Mouse (Mus musculus) MEL (cell line): ENCODE data around the gene Arrb1. TPM values are rescaled to one million over a fixed set of nuclear protein-coding genes. Genes with fewer than 3 reads are reported as not detected.
A peak's percentile ranks its signal among the peaks of the same experiment; 100 is the strongest.

ENCODE experiments used
- DNase-seq: peaks from one replicate; pipeline ENCODE4 v3.0.0; 2011; ENCODE audit warnings: low read depth, low spot score
- H3K27ac ChIP-seq: 2 replicates; pipeline ENCODE4 v1.5.1; 2012; ENCODE audit warnings: low read depth, mild to moderate bottlenecking, control low read depth, low read length, moderate library complexity; ENCODE audit not compliant: control insufficient read depth
- H3K27me3 ChIP-seq, 2 experiments: fragments of 150-350 bp in 1 of 2; sonication (generic) in 1 of 2; 2 replicates each; pipeline ENCODE4 v1.6.1; 2012; ENCODE audit warnings: low read length in 2 of 2, mild to moderate bottlenecking in 2 of 2, improper control_type of control experiment in 1 of 2, moderate library complexity in 1 of 2; ENCODE audit not compliant: insufficient read depth in 2 of 2, control insufficient read depth in 1 of 2
- H3K36me3 ChIP-seq, 2 experiments: 2 replicates each; pipeline ENCODE4 v1.6.1; 2012 to 2014; ENCODE audit warnings: low read length in 2 of 2, improper control_type of control experiment in 1 of 2, inconsistent platforms in 1 of 2, mild to moderate bottlenecking in 1 of 2; ENCODE audit not compliant: insufficient read depth in 2 of 2, control insufficient read depth in 1 of 2
- H3K4me1 ChIP-seq, 2 experiments: fragments of 150-350 bp in 1 of 2; sonication (generic) in 1 of 2; 2 replicates each; pipeline ENCODE4 v1.6.1; 2012; ENCODE audit warnings: low read length in 2 of 2, improper control_type of control experiment in 1 of 2, mild to moderate bottlenecking in 1 of 2; ENCODE audit not compliant: insufficient read depth in 2 of 2, control insufficient read depth in 1 of 2
- H3K4me3 ChIP-seq, 2 experiments: fragments of 150-350 bp in 1 of 2; sonication (generic) in 1 of 2; 2 replicates each; pipeline ENCODE4 v1.5.1; 2012; ENCODE audit warnings: low read depth in 2 of 2, low read length in 2 of 2, mild to moderate bottlenecking in 2 of 2, moderate library complexity in 2 of 2, control low read depth in 1 of 2, improper control_type of control experiment in 1 of 2; ENCODE audit not compliant: control insufficient read depth in 1 of 2, insufficient read depth in 1 of 2
- H3K79me2 ChIP-seq: 2 replicates; pipeline ENCODE4 v1.6.1; 2012; ENCODE audit warnings: mild to moderate bottlenecking, low read length, moderate library complexity; ENCODE audit not compliant: control insufficient read depth, poor library complexity, insufficient read depth
- H3K9ac ChIP-seq: 2 replicates; pipeline ENCODE4 v1.6.1; 2012; ENCODE audit warnings: low read depth, mild to moderate bottlenecking, control low read depth, low read length, moderate library complexity; ENCODE audit not compliant: control insufficient read depth, poor library complexity, severe bottlenecking
- H3K9me3 ChIP-seq: fragments of 150-350 bp; sonication (generic); replicated peaks from 2 replicates; pipeline ENCODE4 v1.6.1; 2012; ENCODE audit warnings: mild to moderate bottlenecking, low read length, improper control_type of control experiment, moderate library complexity; ENCODE audit not compliant: insufficient read depth
- BHLHE40 ChIP-seq: IDR thresholded peaks from 2 replicates; pipeline ENCODE4 v1.6.1; 2012; ENCODE audit warnings: low read depth, mild to moderate bottlenecking, inconsistent platforms, low read length, improper control_type of control experiment, borderline replicate concordance
- CHD1 ChIP-seq: IDR thresholded peaks from 2 replicates; pipeline ENCODE4 v1.6.1; 2012; ENCODE audit warnings: low read depth, mild to moderate bottlenecking, inconsistent platforms, low read length, improper control_type of control experiment
- CHD2 ChIP-seq: IDR thresholded peaks from 2 replicates; pipeline ENCODE4 v1.6.1; 2011; ENCODE audit warnings: low read length, improper control_type of control experiment
- CTCF ChIP-seq, 3 experiments: IDR thresholded peaks in 2 of 3; conservative IDR thresholded peaks in 1 of 3; 2 replicates each; pipeline ENCODE4 v1.5.1; 2011 to 2012; ENCODE audit warnings: low read length in 3 of 3, low read depth in 2 of 3, mild to moderate bottlenecking in 2 of 3, improper control_type of control experiment in 1 of 3, inconsistent platforms in 1 of 3, mixed read lengths in 1 of 3, moderate library complexity in 1 of 3; ENCODE audit not compliant: control insufficient read depth in 1 of 3, insufficient read depth in 1 of 3, poor library complexity in 1 of 3, severe bottlenecking in 1 of 3
- ELF1 ChIP-seq: IDR thresholded peaks from 2 replicates; pipeline ENCODE4 v1.6.1; 2014; ENCODE audit warnings: low read depth, mild to moderate bottlenecking, inconsistent platforms, low read length, improper control_type of control experiment, moderate library complexity
- EP300 ChIP-seq, 2 experiments: IDR thresholded peaks; 2 replicates each; pipeline ENCODE4 v1.6.1; 2011; ENCODE audit warnings: improper control_type of control experiment in 2 of 2, low read length in 2 of 2, low read depth in 1 of 2, mild to moderate bottlenecking in 1 of 2
- ETS1 ChIP-seq: IDR thresholded peaks from 2 replicates; pipeline ENCODE4 v1.6.1; 2012; ENCODE audit warnings: low read depth, mild to moderate bottlenecking, inconsistent platforms, low read length, improper control_type of control experiment, moderate library complexity
- GATA1 ChIP-seq: IDR thresholded peaks from 2 replicates; pipeline ENCODE4 v1.6.1; 2011; ENCODE audit warnings: low read depth, low read length, improper control_type of control experiment
- HCFC1 ChIP-seq: IDR thresholded peaks from 2 replicates; pipeline ENCODE4 v1.6.1; 2012; ENCODE audit warnings: low read depth, mild to moderate bottlenecking, inconsistent platforms, low read length, improper control_type of control experiment, moderate library complexity
- JUND ChIP-seq: IDR thresholded peaks from 2 replicates; pipeline ENCODE4 v1.6.1; 2011; ENCODE audit warnings: low read depth, mild to moderate bottlenecking, improper control_type of control experiment, low read length
- KAT2A ChIP-seq: conservative IDR thresholded peaks from 2 replicates; pipeline ENCODE4 v1.6.1; 2012; ENCODE audit warnings: low read depth, low read length, improper control_type of control experiment, inconsistent platforms
- MAFK ChIP-seq: IDR thresholded peaks from 2 replicates; pipeline ENCODE4 v1.6.1; 2011; ENCODE audit warnings: low read depth, mild to moderate bottlenecking, low read length, improper control_type of control experiment, borderline replicate concordance
- MAX ChIP-seq: IDR thresholded peaks from 2 replicates; pipeline ENCODE4 v1.6.1; 2011; ENCODE audit warnings: low read length, improper control_type of control experiment
- MAZ ChIP-seq: IDR thresholded peaks from 2 replicates; pipeline ENCODE4 v1.6.1; 2012; ENCODE audit warnings: low read depth, mild to moderate bottlenecking, inconsistent platforms, low read length, improper control_type of control experiment
- MXI1 ChIP-seq: IDR thresholded peaks from 2 replicates; pipeline ENCODE4 v1.6.1; 2011; ENCODE audit warnings: mild to moderate bottlenecking, low read depth, low read length, improper control_type of control experiment
- MYB ChIP-seq: IDR thresholded peaks from 2 replicates; pipeline ENCODE4 v1.6.1; 2011; ENCODE audit warnings: mild to moderate bottlenecking, low read depth, low read length, improper control_type of control experiment
- MYC ChIP-seq: IDR thresholded peaks from 2 replicates; pipeline ENCODE4 v1.6.1; 2011; ENCODE audit warnings: low read depth, mild to moderate bottlenecking, low read length, improper control_type of control experiment, moderate library complexity
- NELFE ChIP-seq: IDR thresholded peaks from 2 replicates; pipeline ENCODE4 v1.6.1; 2011; ENCODE audit warnings: low read depth, low read length, improper control_type of control experiment
- POLR2A ChIP-seq, 2 experiments: IDR thresholded peaks; 2 replicates each; pipeline ENCODE4 v1.6.1; 2011 to 2012; ENCODE audit warnings: low read length in 2 of 2, mild to moderate bottlenecking in 2 of 2, control low read depth in 1 of 2, improper control_type of control experiment in 1 of 2, low read depth in 1 of 2, moderate library complexity in 1 of 2; ENCODE audit not compliant: control insufficient read depth in 1 of 2, insufficient read depth in 1 of 2, poor library complexity in 1 of 2
- POLR2AphosphoS2 ChIP-seq: IDR thresholded peaks from 2 replicates; pipeline ENCODE4 v1.6.1; 2011; ENCODE audit warnings: low read length, improper control_type of control experiment
- POLR2AphosphoS5 ChIP-seq: IDR thresholded peaks from 2 replicates; pipeline ENCODE4 v1.6.1; 2012; ENCODE audit warnings: low read depth, borderline replicate concordance, mild to moderate bottlenecking, inconsistent platforms, low read length, moderate library complexity, mixed read lengths
- RAD21 ChIP-seq: IDR thresholded peaks from 2 replicates; pipeline ENCODE4 v1.6.1; 2011; ENCODE audit warnings: mild to moderate bottlenecking, low read depth, low read length, improper control_type of control experiment
- RCOR1 ChIP-seq: IDR thresholded peaks from 2 replicates; pipeline ENCODE4 v1.6.1; 2012; ENCODE audit warnings: low read depth, mild to moderate bottlenecking, inconsistent platforms, low read length, improper control_type of control experiment
- SIN3A ChIP-seq: IDR thresholded peaks from 2 replicates; pipeline ENCODE4 v1.6.1; 2012; ENCODE audit warnings: low read length, improper control_type of control experiment, inconsistent platforms
- SMC3 ChIP-seq: IDR thresholded peaks from 2 replicates; pipeline ENCODE4 v1.6.1; 2011; ENCODE audit warnings: low read depth, low read length, improper control_type of control experiment
- TAL1 ChIP-seq: IDR thresholded peaks from 2 replicates; pipeline ENCODE4 v1.6.1; 2012; ENCODE audit warnings: mild to moderate bottlenecking, inconsistent platforms, low read length, moderate library complexity, mixed read lengths
- TBP ChIP-seq: IDR thresholded peaks from 2 replicates; pipeline ENCODE4 v1.8.0; 2011; ENCODE audit warnings: low read depth, low read length, improper control_type of control experiment
- TCF12 ChIP-seq: IDR thresholded peaks from 2 replicates; pipeline ENCODE4 v1.6.1; 2014; ENCODE audit warnings: low read depth, mild to moderate bottlenecking, inconsistent platforms, low read length, improper control_type of control experiment, moderate library complexity
- USF1 ChIP-seq: IDR thresholded peaks from 2 replicates; pipeline ENCODE4 v1.6.1; 2014; ENCODE audit warnings: low read depth, mild to moderate bottlenecking, inconsistent platforms, low read length, improper control_type of control experiment, moderate library complexity
- ZMIZ1 ChIP-seq: IDR thresholded peaks from 2 replicates; pipeline ENCODE4 v1.6.1; 2012; ENCODE audit warnings: low read depth, mild to moderate bottlenecking, inconsistent platforms, low read length, improper control_type of control experiment, moderate library complexity
- ZNF384 ChIP-seq: IDR thresholded peaks from 2 replicates; pipeline ENCODE4 v1.6.1; 2012; ENCODE audit warnings: low read depth, mild to moderate bottlenecking, inconsistent platforms, low read length, improper control_type of control experiment
- polyA plus RNA-seq, 2 experiments: library from polyadenylated mRNA; stranded (reverse) in 1 of 2; unstranded in 1 of 2; fragments of >175 nt in 1 of 2; fragments of >200 nt in 1 of 2; gene quantifications; 2 replicates each; pipeline versions ENCODE4 v1.2.1 to v1.2.4; 2012; ENCODE audit warnings: low replicate concordance in 2 of 2, low read depth in 1 of 2; ENCODE audit not compliant: insufficient read length in 2 of 2, insufficient read depth in 1 of 2, missing spikeins in 1 of 2
- total RNA-seq: library from RNA; depleted of rRNA; stranded (reverse); fragments of 300-350 nt; gene quantifications from 2 replicates; pipeline ENCODE4 v1.2.3, GENCODE M21; 2012

The Arrb1 gene
- total and polyA plus RNA-seq, 3 experiments: 27.0 to 67.7 (median 62.7) TPM

DNA sequence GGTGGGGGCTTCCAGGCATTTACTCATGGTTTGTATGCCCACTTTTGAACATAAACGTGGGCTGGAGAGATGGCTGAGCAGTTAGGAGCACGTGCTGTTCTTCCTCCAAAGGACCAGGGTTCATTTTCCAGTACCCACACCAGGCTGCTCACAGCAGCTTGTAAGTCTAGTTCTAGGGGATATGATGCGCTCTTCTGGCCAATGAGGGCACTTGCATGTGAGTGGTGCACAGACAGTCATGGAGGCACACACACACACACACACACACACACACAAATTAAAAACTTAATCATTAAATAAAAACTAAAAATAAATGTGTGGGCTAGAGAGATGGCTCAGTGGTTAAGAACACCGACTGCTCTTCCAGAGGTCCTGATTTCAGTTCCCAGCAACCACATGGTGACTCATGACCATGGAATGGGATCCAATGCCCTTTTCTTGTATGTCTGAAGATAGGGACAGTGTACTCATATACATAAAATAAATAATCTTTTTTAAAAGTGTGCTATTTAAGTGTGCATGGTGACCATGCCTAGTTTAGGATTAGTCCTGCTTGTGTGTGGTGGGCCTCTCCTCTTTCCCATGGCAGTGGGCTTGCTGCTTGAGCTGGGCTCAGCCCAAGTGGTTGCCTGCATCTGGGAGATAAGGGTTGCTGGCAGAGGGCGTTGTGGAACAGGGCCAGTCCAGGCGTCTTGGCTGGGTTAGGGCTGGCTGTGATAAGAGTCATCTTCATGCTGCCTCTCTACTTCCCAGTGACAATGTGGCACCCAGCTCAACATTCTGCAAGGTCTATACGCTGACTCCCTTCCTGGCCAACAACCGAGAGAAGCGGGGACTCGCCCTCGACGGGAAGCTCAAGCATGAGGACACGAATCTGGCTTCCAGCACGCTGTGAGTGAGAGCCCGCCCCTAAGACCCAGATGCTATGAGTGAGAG lies 58.9 kb downstream of the Arrb1 start:
- DNase-seq: peak; percentile 97
- Histone ChIP-seq H3K9me3 (no peaks in the 10 kb centered on the region), H3K79me2 (no peaks in the 10 kb centered on the region), H3K27me3 (no peaks in the 10 kb centered on the region), H3K36me3 (peaks cover 0 to 44% of the 10 kb centered on the region in 2 experiments; a peak in 2 of 4 replicates), H3K4me3 (no peak overlapping the region), H3K27ac (peak overlapping the region; percentile 91), H3K9ac (peak overlapping the region; percentile 27), H3K4me1 (peaks cover 32 to 52% of the 10 kb centered on the region in 2 experiments)
- TF ChIP-seq RAD21 (no peak; the same call in 1 of the 2 replicates), ZNF384 (peak; percentile 38; the same call in 1 of the 2 replicates), POLR2A (IDR thresholded peaks at IDR 0.05; ENCODE audit: control insufficient read depth in 1 of 2, insufficient read depth in 1 of 2, low read depth in 1 of 2, low read length in 2 of 2, poor library complexity in 1 of 2) (peak in 1 of 2 experiments; percentile 41; a peak in 1 of 4 replicates), CTCF (IDR thresholded peaks at IDR 0.05 in 2 of 3, conservative IDR thresholded peaks at IDR 0.05 in 1 of 3; ENCODE audit: control insufficient read depth in 1 of 3, insufficient read depth in 1 of 3, low read depth in 2 of 3, low read length in 3 of 3, poor library complexity in 1 of 3, severe bottlenecking in 1 of 3) (peak in 1 of 3 experiments; percentile 16; a peak in 1 of 6 replicates), GATA1 (peak; percentile 98), TBP (peak; percentile 77), ZMIZ1 (peak; percentile 62; the same call in 1 of the 2 replicates), RCOR1 (peak; percentile 93), MAFK (peak; percentile 50; the same call in 1 of the 2 replicates), ETS1 (peak; percentile 95), POLR2AphosphoS2 (peak; percentile 89), NELFE (no peak), MYC (peak; percentile 87), TAL1 (peak; percentile 99), CHD2 (0 out of 2 replicates have a peak, but pooled peaks have one; percentile 25), SIN3A (peak; percentile 90), KAT2A (no peak), SMC3 (no peak; the same call in 1 of the 2 replicates), ELF1 (0 out of 2 replicates have a peak, but pooled peaks have one; percentile 46), EP300 (IDR thresholded peaks at IDR 0.05; ENCODE audit: low read depth in 1 of 2, low read length in 2 of 2) (peak; percentile 97 to 99), HCFC1 (peak; percentile 43), MAX (peak; percentile 91), MYB (peak; percentile 65), CHD1 (no peak), MXI1 (no peak; the same call in none of the 2 replicates), JUND (0 out of 2 replicates have a peak, but pooled peaks have one; percentile 30), MAZ (peak; percentile 60), POLR2AphosphoS5 (no peak), USF1 (peak; percentile 9; the same call in 1 of the 2 replicates), TCF12 (peak; percentile 100), BHLHE40 (peak; percentile 66; the same call in 1 of the 2 replicates)
- TF ChIP-seq, all 39 proteins: peak for 24
